Mouse (Mus musculus) embryo, embryonic 9.5 days (tissue): ENCODE results near the gene Ceacam1.
"Not testable (repeated sequence)": the region's sequence is repeated elsewhere in the genome, so short reads cannot be mapped to it uniquely, and the experiment has no call there.

ENCODE experiments used
- DNase-seq: peaks from one replicate; pipeline ENCODE4 v3.0.0-alpha.2; 2017; ENCODE audit errors: extremely low spot score

The Ceacam1 gene

GRCm38 (mm10) chr7:25439978-25440815 lies 37.2 kb downstream of the Ceacam1 start:
- DNase-seq, result no peak

GRCm38 (mm10) chr7:25439124-25439822 lies 38.1 kb downstream of the Ceacam1 start:
- DNase-seq, result no peak

- DNase-seq, result no peak
Measured at GRCm38 (mm10) chr7:25436704-25437103, 40.7 kb downstream of the Ceacam1 start.

- no peak for DNase-seq
Measured at GRCm38 (mm10) chr7:25436226-25436625, 41.2 kb downstream of the Ceacam1 start.

GRCm38 (mm10) chr7:25435546-25435851 lies 41.9 kb downstream of the Ceacam1 start:
- DNase-seq, result no peak

- no peak for DNase-seq
Measured at GRCm38 (mm10) chr7:25434654-25435545, 42.5 kb downstream of the Ceacam1 start.

GRCm38 (mm10) chr7:25433781-25434560 lies 43.4 kb downstream of the Ceacam1 start:
- DNase-seq, result no peak

GRCm38 (mm10) chr7:25433007-25433541 lies 44.3 kb downstream of the Ceacam1 start:
- no peak for DNase-seq

- DNase-seq, result no peak
Measured at GRCm38 (mm10) chr7:25432381-25432780, 45.0 kb downstream of the Ceacam1 start.

- DNase-seq, result no peak
Measured at GRCm38 (mm10) chr7:25429886-25430784, 47.3 kb downstream of the Ceacam1 start.

GRCm38 (mm10) chr7:25428321-25428720 lies 49.1 kb downstream of the Ceacam1 start:
- DNase-seq, result no peak

- DNase-seq, result no peak
Measured at GRCm38 (mm10) chr7:25427144-25427543, 50.3 kb downstream of the Ceacam1 start.

- not testable (repeated sequence) for DNase-seq
Measured at GRCm38 (mm10) chr7:25426380-25426779, 51.0 kb downstream of the Ceacam1 start.

- DNase-seq, result peak; percentile 79
Measured at GRCm38 (mm10) chr7:25424429-25424828, 53.0 kb downstream of the Ceacam1 start.

- DNase-seq, result no peak
Measured at GRCm38 (mm10) chr7:25422286-25422841, 55.0 kb downstream of the Ceacam1 start.

GRCm38 (mm10) chr7:25419943-25420342 lies 57.5 kb downstream of the Ceacam1 start:
- no peak for DNase-seq

- no peak for DNase-seq
Measured at GRCm38 (mm10) chr7:25419536-25419935, 57.9 kb downstream of the Ceacam1 start.

GRCm38 (mm10) chr7:25417597-25417996 lies 59.8 kb downstream of the Ceacam1 start:
- no peak for DNase-seq

- DNase-seq, result no peak
Measured at GRCm38 (mm10) chr7:25412833-25413441, 64.5 kb downstream of the Ceacam1 start, which contains the start of gene Cxcl17. Gene Cxcl17, minus strand, starts transcription at chr7:25412886.
